Mouse (Mus musculus) limb, embryonic 10.5 days (tissue): ENCODE results near the gene Slc38a10. TPM values are rescaled to one million over a fixed set of nuclear protein-coding genes. Genes with fewer than 3 reads are reported as not detected.

ENCODE experiments used
- DNase-seq: peaks from one replicate; pipeline ENCODE4 v3.0.0-alpha.2; 2017; ENCODE audit warnings: low spot score
- H3K27ac ChIP-seq: fragments of 300-500 bp; sonication (generic); 2 replicates; pipeline ENCODE4 v1.5.1; 2016; ENCODE audit warnings: mild to moderate bottlenecking
- H3K27me3 ChIP-seq: fragments of 300-500 bp; sonication (generic); 2 replicates; pipeline ENCODE4 v1.6.1; 2016; ENCODE audit warnings: low read depth, mild to moderate bottlenecking; ENCODE audit not compliant: poor library complexity, severe bottlenecking
- H3K36me3 ChIP-seq: fragments of 300-500 bp; sonication (generic); 2 replicates; pipeline ENCODE4 v1.6.1; 2016; ENCODE audit warnings: mild to moderate bottlenecking, moderate library complexity
- H3K4me1 ChIP-seq: fragments of 300-500 bp; sonication (generic); 2 replicates; pipeline ENCODE4 v1.6.1; 2016
- H3K4me3 ChIP-seq: fragments of 300-500 bp; sonication (generic); 2 replicates; pipeline ENCODE4 v1.5.1; 2016; ENCODE audit warnings: mild to moderate bottlenecking, moderate library complexity
- H3K9me3 ChIP-seq: fragments of 300-500 bp; sonication (generic); replicated peaks from 2 replicates; pipeline ENCODE4 v1.6.1; 2016; ENCODE audit warnings: mild to moderate bottlenecking
- WGBS: fragments of 180-500 bp; shearing (Covaris S2); methylation state at CpG from one replicate; pipeline ENCODE4 v1.1.7; 2016; 5-methylcytosine and 5-hydroxymethylcytosine counted together
- polyA plus RNA-seq: library from polyadenylated mRNA; unstranded; fragments of >200 nt; fragmentation: Nextera tagmentation; extraction: Ambion mirVana; gene quantifications from 2 replicates; pipeline ENCODE4 v1.2.1, GENCODE M21; 2016

Gene Slc38a10
- 99.6 and 99.8 TPM in 2 replicates for polyA plus RNA-seq

- no peaks in the 10 kb centered on the region for H3K9me3 ChIP-seq
- peak; percentile 98 for DNase-seq
- peak within 1 kb of the TSS; percentile 93 for H3K4me3 ChIP-seq
- no peaks in the 10 kb centered on the region for H3K27me3 ChIP-seq
- WGBS, result under 1% methylated on average over 28 of the region's 28 CpGs
- peaks cover 15% of the 10 kb centered on the region; the same call in 1 of the 2 replicates for H3K36me3 ChIP-seq
- peak within 1 kb of the TSS; percentile 89 for H3K27ac ChIP-seq
- H3K4me1 ChIP-seq, result peaks cover 25% of the 10 kb centered on the region
These were observed at the start of gene Slc38a10 for GRCm38 (mm10) chr11:120151113-120151494. Gene Slc38a10 (minus strand): TSS chr11:120151346.

- Histone ChIP-seq H3K27ac (no peak overlapping the region), H3K36me3 (no peaks in the 10 kb centered on the region), H3K9me3 (no peaks in the 10 kb centered on the region), H3K4me3 (no peak overlapping the region), H3K27me3 (no peaks in the 10 kb centered on the region), H3K4me1 (peaks cover 16% of the 10 kb centered on the region)
- DNase-seq, result no peak
- 90% methylated on average over 6 of the region's 6 CpGs for WGBS
These were observed 49.5 kb upstream of the Slc38a10 start for GRCm38 (mm10) chr11:120200621-120201020.

- no peak for DNase-seq
- 74% methylated on average over 7 of the region's 7 CpGs for WGBS
- Histone ChIP-seq H3K4me3 (no peak overlapping the region), H3K9me3 (no peaks in the 10 kb centered on the region), H3K4me1 (peaks cover 16% of the 10 kb centered on the region), H3K36me3 (no peaks in the 10 kb centered on the region), H3K27me3 (no peaks in the 10 kb centered on the region), H3K27ac (no peak overlapping the region; the same call in 1 of the 2 replicates)
These were observed 48.6 kb upstream of the Slc38a10 start for GRCm38 (mm10) chr11:120199766-120200165.

GRCm38 (mm10) chr11:120198831-120199230, 47.7 kb upstream of the Slc38a10 start:
- 55% methylated on average over 13 of the region's 13 CpGs for WGBS

GRCm38 (mm10) chr11:120190526-120191412, 39.6 kb upstream of the Slc38a10 start:
- Histone ChIP-seq H3K9me3 (no peaks in the 10 kb centered on the region), H3K36me3 (peaks cover 14% of the 10 kb centered on the region), H3K27ac (peak overlapping the region; percentile 98), H3K27me3 (no peaks in the 10 kb centered on the region), H3K4me3 (peak overlapping the region; percentile 79), H3K4me1 (peaks cover 30% of the 10 kb centered on the region)
- no peak for DNase-seq
- WGBS, result 25% methylated on average over 14 of the region's 14 CpGs

More at GRCm38 (mm10) chr11:120198831-120199230, 47.7 kb upstream of the Slc38a10 start:
- Histone ChIP-seq H3K4me3 (no peak overlapping the region), H3K27me3 (no peaks in the 10 kb centered on the region), H3K4me1 (peaks cover 16% of the 10 kb centered on the region), H3K27ac (0 out of 2 replicates have a peak overlapping the region, but pooled peaks have one; percentile 36), H3K36me3 (no peaks in the 10 kb centered on the region), H3K9me3 (no peaks in the 10 kb centered on the region)
- no peak for DNase-seq

GRCm38 (mm10) chr11:120189459-120190312, 38.5 kb upstream of the Slc38a10 start:
- Histone ChIP-seq H3K36me3 (peaks cover 18% of the 10 kb centered on the region), H3K4me3 (peak overlapping the region; percentile 79), H3K9me3 (no peaks in the 10 kb centered on the region), H3K27ac (peak overlapping the region; percentile 98), H3K4me1 (peaks cover 40% of the 10 kb centered on the region), H3K27me3 (no peaks in the 10 kb centered on the region)
- under 1% methylated on average over 68 of the region's 68 CpGs for WGBS
- DNase-seq, result peak; percentile 99

- under 1% methylated on average over 41 of the region's 41 CpGs for WGBS
These were observed 37.6 kb upstream of the Slc38a10 start for GRCm38 (mm10) chr11:120188481-120189441.

GRCm38 (mm10) chr11:120188102-120188480, 36.9 kb upstream of the Slc38a10 start:
- H3K4me3 ChIP-seq, result peak overlapping the region; percentile 79
- under 1% methylated on average over 24 of the region's 24 CpGs for WGBS
- peaks cover 56% of the 10 kb centered on the region for H3K4me1 ChIP-seq
- peak overlapping the region; percentile 98 for H3K27ac ChIP-seq
- H3K36me3 ChIP-seq, result peaks cover 18% of the 10 kb centered on the region
- no peaks in the 10 kb centered on the region for H3K9me3 ChIP-seq
- H3K27me3 ChIP-seq, result no peaks in the 10 kb centered on the region
- DNase-seq, result peak; percentile 73

More at GRCm38 (mm10) chr11:120188481-120189441, 37.6 kb upstream of the Slc38a10 start:
- Histone ChIP-seq H3K27ac (peak overlapping the region; percentile 98), H3K4me1 (peaks cover 50% of the 10 kb centered on the region), H3K9me3 (no peaks in the 10 kb centered on the region), H3K27me3 (no peaks in the 10 kb centered on the region), H3K36me3 (peaks cover 18% of the 10 kb centered on the region), H3K4me3 (peak overlapping the region; percentile 79)
- peak; percentile 69 for DNase-seq

- Histone ChIP-seq H3K36me3 (peaks cover 18% of the 10 kb centered on the region), H3K4me3 (peak overlapping the region; percentile 79), H3K4me1 (peaks cover 63% of the 10 kb centered on the region), H3K27me3 (no peaks in the 10 kb centered on the region), H3K9me3 (no peaks in the 10 kb centered on the region), H3K27ac (peak overlapping the region; percentile 98)
- DNase-seq, result peak; percentile 86
- under 1% methylated on average over 43 of the region's 43 CpGs for WGBS
These were observed 36.3 kb upstream of the Slc38a10 start for GRCm38 (mm10) chr11:120187236-120188101.

GRCm38 (mm10) chr11:120186821-120187235, 35.7 kb upstream of the Slc38a10 start:
- peak; percentile 83 for DNase-seq
- WGBS, result under 1% methylated on average over 20 of the region's 20 CpGs
- Histone ChIP-seq H3K4me1 (peaks cover 69% of the 10 kb centered on the region), H3K36me3 (peaks cover 18% of the 10 kb centered on the region), H3K27me3 (no peaks in the 10 kb centered on the region), H3K27ac (peak overlapping the region; percentile 98), H3K9me3 (no peaks in the 10 kb centered on the region), H3K4me3 (peak overlapping the region; percentile 79)

GRCm38 (mm10) chr11:120186145-120186740, 35.1 kb upstream of the Slc38a10 start:
- H3K27me3 ChIP-seq, result no peaks in the 10 kb centered on the region
- H3K36me3 ChIP-seq, result peaks cover 18% of the 10 kb centered on the region
- peak overlapping the region; percentile 79 for H3K4me3 ChIP-seq
- no peak for DNase-seq
- WGBS, result 3% methylated on average over 18 of the region's 18 CpGs
- H3K9me3 ChIP-seq, result no peaks in the 10 kb centered on the region
- H3K4me1 ChIP-seq, result peaks cover 67% of the 10 kb centered on the region
- peak overlapping the region; percentile 98 for H3K27ac ChIP-seq
